Mouse (Mus musculus): ENCODE measurements around the gene Cd1d1.

Cd1d1 gene

GRCm38 (mm10) chr3:86960656-86961394, 38.4 kb downstream of the Cd1d1 start:
- DNase-seq (ENCODE audit: low spot score): no peak

- no peak for DNase-seq (ENCODE audit: low spot score)
Measured at GRCm38 (mm10) chr3:86959088-86959487, 40.2 kb downstream of the Cd1d1 start.

GRCm38 (mm10) chr3:86955376-86955775, 43.9 kb downstream of the Cd1d1 start:
- DNase-seq (ENCODE audit: low spot score): no peak

GRCm38 (mm10) chr3:86954521-86954920, 44.7 kb downstream of the Cd1d1 start:
- no peak for DNase-seq (ENCODE audit: low spot score)

- no peak for DNase-seq (ENCODE audit: low spot score)
Measured at GRCm38 (mm10) chr3:86953819-86954218, 45.4 kb downstream of the Cd1d1 start.

DNA sequence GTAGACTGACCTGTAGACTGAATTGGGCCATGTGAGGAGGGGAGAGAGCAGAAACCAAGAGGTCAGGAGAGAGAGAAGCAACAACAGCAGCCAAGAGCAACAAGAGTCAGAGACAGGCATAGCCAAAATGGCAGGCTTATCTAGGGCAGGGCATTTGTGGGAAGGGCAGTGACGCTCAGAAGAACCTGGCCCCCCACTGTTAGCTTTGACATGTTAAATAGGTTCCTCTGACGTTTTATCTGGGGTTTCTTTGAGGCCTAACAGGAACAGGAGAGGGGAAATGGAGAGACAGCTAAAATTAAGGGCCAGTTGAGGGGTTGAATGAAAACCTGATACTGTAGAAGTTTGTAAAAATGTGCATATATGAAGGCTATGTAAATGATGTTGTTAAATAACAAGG, 48.6 kb downstream of the Cd1d1 start:
- DNase-seq (ENCODE audit: low spot score): no peak
